Mouse (Mus musculus) forebrain, embryonic 13.5 days (tissue): ENCODE measurements around the gene Spata45. TPM values are rescaled to one million over a fixed set of nuclear protein-coding genes. Genes with fewer than 3 reads are reported as not detected.

Experiments used
- ATAC-seq: fragments of 200-750 bp; cut with Nextera tagmentation; 2 replicates; pipeline ENCODE4 v1.8.0; 2017
- H3K27ac ChIP-seq: fragments of 300-500 bp; sonication (generic); 2 replicates; pipeline ENCODE4 v1.5.1; 2015; ENCODE audit warnings: inconsistent platforms, mild to moderate bottlenecking, moderate library complexity
- H3K27me3 ChIP-seq: fragments of 300-500 bp; sonication (generic); 2 replicates; pipeline ENCODE4 v1.6.1; 2015; ENCODE audit warnings: mild to moderate bottlenecking, inconsistent platforms
- H3K36me3 ChIP-seq: fragments of 300-500 bp; sonication (generic); 2 replicates; pipeline ENCODE4 v1.6.1; 2015; ENCODE audit warnings: mild to moderate bottlenecking, inconsistent platforms; ENCODE audit not compliant: poor library complexity, severe bottlenecking
- H3K4me1 ChIP-seq: fragments of 300-500 bp; sonication (generic); 2 replicates; pipeline ENCODE4 v1.6.1; 2015; ENCODE audit warnings: inconsistent platforms
- H3K4me2 ChIP-seq: fragments of 300-500 bp; sonication (generic); 2 replicates; pipeline ENCODE4 v1.6.1; 2015; ENCODE audit warnings: inconsistent platforms, mild to moderate bottlenecking, moderate library complexity
- H3K4me3 ChIP-seq: fragments of 300-500 bp; sonication (generic); 2 replicates; pipeline ENCODE4 v1.5.1; 2015; ENCODE audit warnings: mild to moderate bottlenecking, inconsistent platforms
- H3K9ac ChIP-seq: fragments of 300-500 bp; sonication (generic); 2 replicates; pipeline ENCODE4 v1.6.1; 2015; ENCODE audit warnings: mild to moderate bottlenecking, inconsistent platforms
- H3K9me3 ChIP-seq: fragments of 300-500 bp; sonication (generic); replicated peaks from 2 replicates; pipeline ENCODE4 v1.6.1; 2016; ENCODE audit warnings: inconsistent platforms
- WGBS: fragments of 180-500 bp; shearing (Covaris S2); methylation state at CpG from one replicate; pipeline ENCODE4 v1.1.7; 2015; 5-methylcytosine and 5-hydroxymethylcytosine counted together
- polyA plus RNA-seq: library from polyadenylated mRNA; unstranded; fragments of >200 nt; fragmentation: Nextera tagmentation; extraction: Ambion mirVana; gene quantifications from 2 replicates; pipeline ENCODE4 v1.2.1, GENCODE M21; 2015

The Spata45 gene
- polyA plus RNA-seq, 1 experiment from 2014 or later = not detected

DNA sequence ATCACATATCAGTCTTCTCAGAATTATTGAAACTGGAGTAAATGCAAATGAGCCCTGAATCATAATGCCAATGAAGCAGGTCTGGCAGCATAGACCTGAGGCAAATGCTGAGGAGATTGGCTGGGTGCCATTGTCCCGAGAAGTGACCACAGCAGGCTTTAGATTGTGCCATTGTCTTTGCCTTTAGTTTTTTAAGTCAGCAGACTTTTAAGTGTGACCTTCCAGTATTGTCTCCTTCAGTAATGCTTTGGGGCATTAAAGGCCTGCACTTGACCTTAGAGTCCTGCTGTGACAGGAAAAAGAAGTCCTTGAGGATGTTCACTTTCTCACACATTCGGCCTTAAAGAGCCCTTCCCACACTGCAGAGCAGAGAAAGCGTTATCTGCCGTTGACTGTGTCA lies 33.8 kb downstream of the Spata45 start:
- Histone ChIP-seq H3K9ac (no peak overlapping the region), H3K4me1 (no peaks in the 10 kb centered on the region), H3K27me3 (no peaks in the 10 kb centered on the region), H3K9me3 (no peaks in the 10 kb centered on the region), H3K36me3 (peaks cover 87% of the 10 kb centered on the region), H3K4me2 (no peak overlapping the region), H3K27ac (no peak overlapping the region), H3K4me3 (no peak overlapping the region)
- no peak for ATAC-seq
- WGBS = 84% methylated on average over 4 of the region's 4 CpGs

DNA sequence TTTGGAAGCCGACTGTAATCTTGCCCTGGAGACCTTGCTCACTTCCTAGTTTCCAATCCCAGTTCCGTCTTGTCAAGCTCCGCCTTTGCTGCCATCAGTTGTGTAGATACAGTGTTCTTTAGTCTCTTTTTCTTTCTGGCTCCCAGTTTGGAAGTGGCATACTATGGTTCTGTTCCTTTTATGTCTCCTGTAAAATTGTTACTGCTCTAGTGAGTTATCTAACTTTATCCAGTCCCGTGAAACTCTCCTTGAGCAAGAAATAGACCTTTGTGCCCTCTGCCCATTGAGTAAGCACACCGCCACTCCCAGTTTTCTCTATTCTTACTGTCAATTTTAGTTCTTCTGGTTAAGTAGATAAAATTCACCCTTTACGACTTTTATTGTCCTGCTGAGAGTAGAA lies 35.2 kb downstream of the Spata45 start:
- Histone ChIP-seq H3K27ac (no peak overlapping the region), H3K9ac (no peak overlapping the region), H3K27me3 (no peaks in the 10 kb centered on the region), H3K9me3 (no peaks in the 10 kb centered on the region), H3K4me3 (no peak overlapping the region), H3K4me2 (no peak overlapping the region), H3K4me1 (no peaks in the 10 kb centered on the region), H3K36me3 (peaks cover 79% of the 10 kb centered on the region)
- 93% methylated on average over 6 of the region's 6 CpGs for WGBS
- ATAC-seq = no peak

- Histone ChIP-seq H3K4me2 (no peak overlapping the region), H3K27ac (no peak overlapping the region), H3K4me3 (no peak overlapping the region), H3K4me1 (no peaks in the 10 kb centered on the region), H3K36me3 (peaks cover 83% of the 10 kb centered on the region), H3K9me3 (no peaks in the 10 kb centered on the region), H3K27me3 (no peaks in the 10 kb centered on the region), H3K9ac (no peak overlapping the region)
- ATAC-seq = no peak
- 94% methylated on average over 16 of the region's 16 CpGs for WGBS
These were observed 36.0 kb downstream of the Spata45 start for GRCm38 (mm10) chr1:191072329-191072913.

- H3K4me1 ChIP-seq = no peaks in the 10 kb centered on the region
These were observed 36.6 kb downstream of the Spata45 start for GRCm38 (mm10) chr1:191073001-191073400.

DNA sequence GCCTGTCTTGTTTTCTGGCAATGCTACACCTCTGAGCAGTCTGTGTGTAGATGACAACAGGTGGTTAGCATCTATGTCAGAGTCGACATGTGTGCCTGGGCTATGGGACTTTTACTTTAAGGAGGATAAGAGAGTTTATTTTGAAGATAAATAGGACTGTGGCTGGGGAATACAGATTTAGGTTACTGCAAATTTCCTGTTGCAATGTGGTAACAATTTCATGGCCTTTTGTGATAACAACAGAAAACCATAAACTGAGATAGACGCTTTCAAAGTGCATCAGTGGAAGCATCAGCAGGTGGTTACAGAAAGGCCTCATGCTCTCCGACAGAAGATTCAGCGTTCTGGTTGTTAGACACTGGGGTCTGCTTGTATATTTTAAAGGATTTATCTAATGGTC lies 37.0 kb downstream of the Spata45 start:
- no peaks in the 10 kb centered on the region for H3K9me3 ChIP-seq

More at GRCm38 (mm10) chr1:191073001-191073400, 36.6 kb downstream of the Spata45 start:
- Histone ChIP-seq H3K36me3 (peaks cover 83% of the 10 kb centered on the region), H3K4me3 (no peak overlapping the region), H3K9ac (no peak overlapping the region), H3K27me3 (no peaks in the 10 kb centered on the region), H3K9me3 (no peaks in the 10 kb centered on the region), H3K27ac (no peak overlapping the region), H3K4me2 (no peak overlapping the region)
- WGBS = 66% methylated on average over 6 of the region's 6 CpGs
- no peak for ATAC-seq

DNA sequence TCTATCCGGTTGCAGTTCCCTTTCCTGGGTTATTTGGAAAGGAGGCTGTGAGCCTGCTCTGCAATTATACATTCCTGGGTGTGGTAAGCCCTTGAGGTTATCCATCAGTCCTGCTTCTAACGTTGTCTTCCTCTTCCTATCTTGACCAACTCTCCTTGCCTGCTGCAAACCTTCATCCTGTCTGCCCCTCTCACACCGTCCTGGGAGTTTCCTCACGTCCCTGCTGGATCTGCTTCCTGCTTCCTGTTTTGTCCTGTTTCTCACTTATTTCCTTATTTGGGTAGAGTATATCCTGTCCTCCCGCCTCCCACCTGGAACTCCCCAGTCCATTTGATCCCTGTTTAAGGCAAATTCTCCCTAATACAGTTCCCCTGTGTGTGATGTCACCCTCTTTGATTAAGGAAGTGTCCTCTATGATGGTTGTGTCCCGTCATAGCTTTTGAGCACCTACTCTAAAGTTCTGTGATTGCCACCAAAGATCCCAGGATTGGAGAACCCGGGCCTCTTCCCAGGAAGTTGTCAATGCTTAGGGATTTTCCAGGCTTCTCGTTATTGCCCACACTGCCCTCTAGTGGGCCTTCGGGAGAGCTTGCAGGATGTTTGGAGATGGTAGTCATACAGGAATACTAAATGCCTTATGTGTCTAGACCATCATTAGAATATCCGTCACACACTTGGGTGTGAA lies 38.9 kb downstream of the Spata45 start:
- ATAC-seq = no peak

More for the DNA sequence above, 37.0 kb downstream of the Spata45 start:
- Histone ChIP-seq H3K36me3 (peaks cover 84% of the 10 kb centered on the region), H3K9ac (no peak overlapping the region), H3K4me1 (no peaks in the 10 kb centered on the region), H3K27ac (no peak overlapping the region), H3K27me3 (no peaks in the 10 kb centered on the region), H3K4me2 (no peak overlapping the region), H3K4me3 (no peak overlapping the region)
- no peak for ATAC-seq
- WGBS = 93% methylated on average over 4 of the region's 4 CpGs

DNA sequence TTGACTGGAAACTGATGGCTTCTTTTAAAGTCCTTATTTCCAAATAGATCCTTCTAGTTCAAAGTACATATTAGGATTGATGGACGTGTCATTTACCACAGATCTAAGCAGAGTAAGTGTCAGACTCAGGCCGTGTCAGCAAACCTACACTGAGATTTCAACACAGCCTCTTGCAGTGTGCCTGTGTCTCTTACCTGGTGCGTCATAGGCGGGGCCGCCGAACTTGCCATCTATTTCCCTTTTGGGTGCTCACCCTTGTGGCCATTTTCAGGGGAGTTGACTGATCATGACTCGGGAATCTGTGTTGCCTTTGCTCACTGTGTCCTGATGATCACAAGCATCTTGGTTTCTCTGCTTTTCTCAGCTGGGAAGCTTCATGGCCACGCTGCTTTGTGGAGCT lies 46.8 kb downstream of the Spata45 start:
- no peaks in the 10 kb centered on the region for H3K4me1 ChIP-seq
- H3K9me3 ChIP-seq = no peaks in the 10 kb centered on the region
- no peak for ATAC-seq
- no peak overlapping the region for H3K9ac ChIP-seq
- 90% methylated on average over 8 of the region's 8 CpGs for WGBS
- no peaks in the 10 kb centered on the region for H3K27me3 ChIP-seq
- H3K4me2 ChIP-seq = no peak overlapping the region
- no peak overlapping the region for H3K4me3 ChIP-seq
- H3K36me3 ChIP-seq = peaks cover 56% of the 10 kb centered on the region
- no peak overlapping the region for H3K27ac ChIP-seq

More for the DNA sequence above, 38.9 kb downstream of the Spata45 start:
- no peak overlapping the region for H3K9ac ChIP-seq
- no peaks in the 10 kb centered on the region for H3K4me1 ChIP-seq
- H3K4me2 ChIP-seq = no peak overlapping the region
- WGBS = 71% methylated on average over 10 of the region's 10 CpGs
- H3K36me3 ChIP-seq = peaks cover 73% of the 10 kb centered on the region
- no peak overlapping the region for H3K4me3 ChIP-seq
- no peak overlapping the region for H3K27ac ChIP-seq
- H3K9me3 ChIP-seq = no peaks in the 10 kb centered on the region
- H3K27me3 ChIP-seq = no peaks in the 10 kb centered on the region

GRCm38 (mm10) chr1:191084951-191085559 lies 48.6 kb downstream of the Spata45 start:
- Histone ChIP-seq H3K27me3 (no peaks in the 10 kb centered on the region), H3K9me3 (no peaks in the 10 kb centered on the region), H3K27ac (no peak overlapping the region), H3K9ac (no peak overlapping the region), H3K36me3 (peaks cover 48% of the 10 kb centered on the region), H3K4me1 (no peaks in the 10 kb centered on the region), H3K4me3 (no peak overlapping the region), H3K4me2 (no peak overlapping the region)
- ATAC-seq = no peak
- 70% methylated on average over 5 of the region's 5 CpGs for WGBS

- Histone ChIP-seq H3K27me3 (no peaks in the 10 kb centered on the region), H3K27ac (no peak overlapping the region), H3K4me1 (no peaks in the 10 kb centered on the region), H3K4me3 (no peak overlapping the region), H3K9ac (no peak overlapping the region), H3K9me3 (no peaks in the 10 kb centered on the region), H3K36me3 (peaks cover 43% of the 10 kb centered on the region), H3K4me2 (no peak overlapping the region)
- ATAC-seq = no peak
- 79% methylated on average over 12 of the region's 12 CpGs for WGBS
These were observed 49.2 kb downstream of the Spata45 start for GRCm38 (mm10) chr1:191085597-191085996.

DNA sequence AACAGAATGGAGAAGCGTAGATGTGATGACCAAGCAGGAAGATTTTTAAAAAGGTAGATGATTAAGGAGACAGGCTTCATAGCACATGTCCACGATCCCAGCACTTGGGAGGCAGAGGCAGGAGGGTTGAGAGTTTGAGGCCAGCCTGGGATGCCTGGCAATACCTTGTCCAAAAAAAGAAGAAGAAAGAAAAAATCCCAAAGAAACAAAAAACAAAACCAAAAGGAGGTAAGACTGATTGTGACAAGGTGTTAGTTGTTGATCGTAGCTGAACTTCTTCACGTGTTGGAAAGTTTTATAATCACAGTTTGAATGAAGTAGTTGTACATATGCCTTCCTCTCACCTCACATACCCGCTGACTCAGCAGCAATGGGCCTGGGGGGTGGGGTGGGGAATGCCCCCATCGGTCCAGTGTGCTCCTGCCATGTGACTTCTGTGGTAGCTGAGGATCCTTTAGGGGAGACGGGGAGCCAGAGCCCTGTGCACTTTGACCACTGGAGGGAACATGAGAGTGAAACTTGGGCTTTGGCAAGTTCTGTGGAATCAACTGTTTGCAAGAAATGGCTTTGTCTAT lies 50.0 kb downstream of the Spata45 start:
- no peak overlapping the region for H3K27ac ChIP-seq
- no peak for ATAC-seq
- no peaks in the 10 kb centered on the region for H3K27me3 ChIP-seq
- H3K4me3 ChIP-seq = no peak overlapping the region
- 87% methylated on average over 7 of the region's 7 CpGs for WGBS
- H3K9me3 ChIP-seq = no peaks in the 10 kb centered on the region
- peaks cover 38% of the 10 kb centered on the region for H3K36me3 ChIP-seq
- H3K4me1 ChIP-seq = no peaks in the 10 kb centered on the region
- H3K9ac ChIP-seq = no peak overlapping the region
- H3K4me2 ChIP-seq = no peak overlapping the region

DNA sequence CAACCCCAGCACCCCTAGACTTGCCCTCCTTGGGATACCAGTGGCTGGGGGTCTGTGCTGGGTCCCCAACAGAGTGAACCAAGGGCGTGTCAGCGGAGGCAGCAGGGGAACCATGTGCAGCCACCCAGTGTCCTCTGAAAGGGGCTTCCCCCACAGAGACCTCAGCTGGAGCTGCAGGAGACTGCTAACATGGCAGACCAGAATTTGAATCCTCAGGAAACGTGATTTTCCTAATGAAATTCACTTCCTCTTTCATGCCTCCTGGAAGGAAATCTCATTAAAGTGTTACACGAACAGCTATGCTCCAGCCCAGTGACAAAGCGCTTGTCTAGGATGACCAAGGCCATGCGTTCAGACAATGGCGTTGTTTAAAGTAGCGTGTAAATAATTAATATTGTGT lies 50.5 kb downstream of the Spata45 start:
- ATAC-seq = no peak
- Histone ChIP-seq H3K27ac (no peak overlapping the region), H3K4me1 (no peaks in the 10 kb centered on the region), H3K9ac (no peak overlapping the region), H3K36me3 (peaks cover 32% of the 10 kb centered on the region), H3K4me3 (no peak overlapping the region), H3K27me3 (no peaks in the 10 kb centered on the region), H3K4me2 (no peak overlapping the region), H3K9me3 (no peaks in the 10 kb centered on the region)
- 84% methylated on average over 8 of the region's 8 CpGs for WGBS

GRCm38 (mm10) chr1:191087955-191088354 lies 51.5 kb downstream of the Spata45 start:
- Histone ChIP-seq H3K4me2 (no peak overlapping the region), H3K9ac (no peak overlapping the region), H3K27ac (no peak overlapping the region), H3K36me3 (peaks cover 24% of the 10 kb centered on the region), H3K27me3 (no peaks in the 10 kb centered on the region), H3K9me3 (no peaks in the 10 kb centered on the region), H3K4me3 (no peak overlapping the region), H3K4me1 (no peaks in the 10 kb centered on the region)
- WGBS = 90% methylated on average over 5 of the region's 5 CpGs
- no peak for ATAC-seq
